Mouse (Mus musculus) embryonic facial prominence, embryonic 11.5 days (tissue): Measurements from ENCODE around the gene Nup210. TPM values are rescaled to one million over a fixed set of nuclear protein-coding genes. Genes with fewer than 3 reads are reported as not detected.
"Not testable (repeated sequence)": the region's sequence is repeated elsewhere in the genome, so short reads cannot be mapped to it uniquely, and the experiment has no call there.

Experiments used
- ATAC-seq: fragments of 200-750 bp; cut with Nextera tagmentation; replicated peaks from 2 replicates; pipeline ENCODE4 v1.8.0; 2017; ENCODE audit warnings: low read depth; ENCODE audit not compliant: insufficient number of reproducible peaks, low FRiP score, low TSS enrichment
- DNase-seq: peaks from one replicate; pipeline ENCODE4 v3.0.0-alpha.2; 2015; ENCODE audit warnings: low spot score
- H3K27ac ChIP-seq: fragments of 300-500 bp; sonication (generic); replicated peaks from 2 replicates; pipeline ENCODE4 v1.5.1; 2014; ENCODE audit warnings: mild to moderate bottlenecking, low read depth, low read length, control low read depth
- H3K27me3 ChIP-seq: fragments of 300-500 bp; sonication (generic); 2 replicates; pipeline ENCODE4 v1.6.1; 2014; ENCODE audit warnings: mild to moderate bottlenecking, low read length, moderate library complexity, mixed read lengths; ENCODE audit not compliant: control insufficient read depth, insufficient read depth
- H3K36me3 ChIP-seq: fragments of 300-500 bp; sonication (generic); replicated peaks from 2 replicates; pipeline ENCODE4 v1.6.1; 2014; ENCODE audit warnings: low read depth, mild to moderate bottlenecking, low read length, moderate library complexity, mixed read lengths; ENCODE audit not compliant: control insufficient read depth, insufficient read depth
- H3K4me1 ChIP-seq: fragments of 300-500 bp; sonication (generic); 2 replicates; pipeline ENCODE4 v1.6.1; 2014; ENCODE audit warnings: low read length, mixed read lengths; ENCODE audit not compliant: control insufficient read depth, insufficient read depth
- H3K4me2 ChIP-seq: fragments of 300-500 bp; sonication (generic); 2 replicates; pipeline ENCODE4 v1.6.1; 2014; ENCODE audit warnings: low read depth, mild to moderate bottlenecking, control low read depth, low read length, moderate library complexity
- H3K4me3 ChIP-seq: fragments of 300-500 bp; sonication (generic); 2 replicates; pipeline ENCODE4 v1.5.1; 2014; ENCODE audit warnings: low read depth, low read length, control low read depth
- H3K9ac ChIP-seq: fragments of 300-500 bp; sonication (generic); replicated peaks from 2 replicates; pipeline ENCODE4 v1.6.1; 2014; ENCODE audit warnings: mild to moderate bottlenecking, control low read depth, low read length
- H3K9me3 ChIP-seq: fragments of 300-500 bp; sonication (generic); replicated peaks from 2 replicates; pipeline ENCODE4 v1.6.1; 2016; ENCODE audit warnings: mild to moderate bottlenecking, low read length, inconsistent platforms, mixed read lengths; ENCODE audit not compliant: control insufficient read depth
- WGBS: fragments of 180-500 bp; shearing (Covaris S2); extraction: QIAGEN DNeasy Blood & Tissue Kit; methylation state at CpG from one replicate; pipeline ENCODE4 v1.1.7; 2014; 5-methylcytosine and 5-hydroxymethylcytosine counted together
- polyA plus RNA-seq: library from polyadenylated mRNA; unstranded; fragments of >200 nt; fragmentation: Nextera tagmentation; extraction: Ambion mirVana; gene quantifications from 2 replicates; pipeline ENCODE4 v1.2.1, GENCODE M21; 2014

Gene Nup210
- polyA plus RNA-seq, 1 experiment from 2014 or later = 8.9 TPM

DNA sequence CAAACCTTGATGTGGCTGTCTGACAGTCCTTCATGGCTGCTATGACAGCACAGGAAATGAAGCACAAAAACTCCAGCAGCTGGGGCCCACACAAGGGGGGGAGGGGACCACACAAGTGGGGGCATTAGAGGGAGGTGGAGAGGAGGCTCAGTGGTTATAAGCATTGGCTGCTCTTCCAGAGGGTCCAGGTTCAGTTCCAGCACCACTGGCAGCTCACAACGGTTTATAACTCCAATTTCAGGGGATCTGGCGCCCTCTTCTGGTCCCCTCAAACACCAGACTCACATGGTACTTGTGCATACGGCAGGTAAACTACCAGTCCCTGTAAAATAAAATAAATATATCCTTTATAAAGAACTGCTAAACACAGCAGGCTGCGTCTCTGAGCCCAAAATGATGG lies 12.4 kb upstream of the Nup210 start:
- H3K4me3 ChIP-seq = no peak overlapping the region
- H3K4me2 ChIP-seq = no peak overlapping the region
- H3K9ac ChIP-seq = no peak overlapping the region
- no peaks in the 10 kb centered on the region for H3K27me3 ChIP-seq
- H3K9me3 ChIP-seq = no peaks in the 10 kb centered on the region
- no peak for ATAC-seq
- H3K4me1 ChIP-seq = no peaks in the 10 kb centered on the region
- 49% methylated on average over 4 of the region's 4 CpGs for WGBS
- no peak overlapping the region for H3K27ac ChIP-seq
- H3K36me3 ChIP-seq = no peaks in the 10 kb centered on the region
- DNase-seq = no peak

DNA sequence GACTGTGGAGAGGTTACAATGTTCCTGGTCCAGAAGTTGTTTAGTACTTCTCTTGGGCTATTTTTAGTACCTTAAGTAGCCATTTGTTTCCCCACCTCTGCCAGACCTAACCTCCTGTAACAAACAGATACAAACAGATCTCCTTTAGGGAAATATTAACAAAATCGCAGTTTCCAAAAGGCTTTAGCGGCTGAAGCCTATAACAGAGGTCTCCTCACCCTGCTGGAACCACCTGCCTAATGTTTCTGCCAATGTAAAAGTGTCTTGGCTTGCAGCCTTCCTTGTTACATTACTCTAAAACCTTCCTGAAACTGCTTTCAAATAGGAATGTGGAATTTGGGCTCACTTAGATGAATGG lies 8.6 kb upstream of the Nup210 start:
- H3K4me3 ChIP-seq = no peak overlapping the region
- no peak overlapping the region for H3K4me2 ChIP-seq
- H3K9me3 ChIP-seq = no peaks in the 10 kb centered on the region; the same call in 1 of the 2 replicates
- WGBS = 88% methylated on average over 2 of the region's 2 CpGs
- ATAC-seq (no peak), DNase-seq (no peak)
- no peaks in the 10 kb centered on the region for H3K4me1 ChIP-seq
- H3K27ac ChIP-seq = no peak overlapping the region
- no peak overlapping the region for H3K9ac ChIP-seq
- no peaks in the 10 kb centered on the region for H3K27me3 ChIP-seq
- H3K36me3 ChIP-seq = no peaks in the 10 kb centered on the region

DNA sequence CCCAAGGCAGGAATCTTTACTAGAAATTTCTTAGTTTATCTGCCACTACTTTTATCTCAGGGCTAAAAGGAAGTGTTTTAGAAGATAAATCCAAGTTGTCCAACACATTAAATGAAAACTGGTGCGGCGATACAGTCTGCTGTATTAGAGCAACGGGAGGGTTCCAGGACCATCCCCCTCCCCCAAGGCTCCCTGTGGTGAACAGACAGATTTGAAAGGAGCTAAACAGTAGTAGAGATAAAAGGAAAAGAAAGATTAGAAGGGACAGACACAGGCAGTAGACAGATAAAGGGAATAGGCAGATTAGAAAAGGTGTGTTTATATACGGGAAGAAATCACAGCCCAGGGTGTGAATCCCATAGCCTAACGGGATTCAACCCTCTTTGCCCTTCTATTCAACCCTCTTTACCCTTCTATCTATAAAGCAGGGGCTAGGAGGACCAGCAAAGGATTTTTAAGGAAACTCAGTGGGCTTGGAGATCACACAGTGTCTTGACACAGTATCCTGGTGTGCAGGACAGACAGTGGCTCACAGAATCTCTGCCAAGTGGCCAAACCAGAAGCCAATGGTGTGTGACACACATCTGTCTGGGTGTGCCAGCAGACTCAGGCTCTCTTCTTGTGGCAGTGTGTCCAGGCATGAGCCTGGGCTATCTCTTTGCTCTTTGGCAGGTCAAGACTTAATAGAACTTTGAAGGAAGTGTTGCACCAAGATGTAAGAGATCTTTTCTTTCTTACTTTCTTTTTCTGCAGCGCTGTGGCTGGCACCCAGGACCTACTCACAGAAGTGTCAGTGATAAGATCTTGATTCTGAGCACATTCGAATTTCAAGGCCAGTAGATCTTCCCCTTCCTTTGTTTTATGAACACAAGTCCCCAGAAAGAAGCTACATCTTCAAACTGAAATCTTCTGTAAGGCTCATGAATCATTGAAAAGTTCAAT lies 7.9 kb upstream of the Nup210 start:
- no peak overlapping the region for H3K4me3 ChIP-seq

DNA sequence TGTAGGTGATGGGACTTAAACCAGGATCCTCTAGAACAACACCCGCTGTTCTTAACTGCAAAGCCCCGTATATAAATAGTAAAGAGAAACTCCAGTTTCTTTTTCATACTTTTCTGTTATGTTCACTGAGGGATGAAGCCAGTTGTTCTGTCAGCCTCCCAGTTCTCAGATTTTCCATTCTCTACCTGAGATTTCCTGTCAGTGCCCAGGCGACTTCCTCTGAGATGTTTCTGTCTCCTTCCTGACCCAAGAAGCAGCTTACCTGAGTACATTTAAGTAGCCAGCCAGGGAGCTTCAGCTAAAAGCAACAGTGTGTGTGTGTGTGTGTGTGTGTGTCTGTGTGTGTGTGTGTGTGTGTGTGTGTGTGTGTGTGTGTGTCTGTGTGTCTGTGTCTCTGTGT lies 6.8 kb upstream of the Nup210 start:
- Histone ChIP-seq H3K4me3 (no peak overlapping the region), H3K36me3 (no peaks in the 10 kb centered on the region), H3K4me1 (no peaks in the 10 kb centered on the region), H3K27me3 (no peaks in the 10 kb centered on the region), H3K9ac (no peak overlapping the region), H3K9me3 (no peaks in the 10 kb centered on the region; the same call in 1 of the 2 replicates), H3K4me2 (no peak overlapping the region), H3K27ac (no peak overlapping the region)
- WGBS = 79% methylated on average over 3 of the region's 3 CpGs
- no peak for DNase-seq
- ATAC-seq = no peak

More for the DNA sequence above, 7.9 kb upstream of the Nup210 start:
- no peak for DNase-seq
- Histone ChIP-seq H3K9me3 (no peaks in the 10 kb centered on the region; the same call in 1 of the 2 replicates), H3K27ac (no peak overlapping the region), H3K36me3 (no peaks in the 10 kb centered on the region), H3K9ac (no peak overlapping the region), H3K4me1 (no peaks in the 10 kb centered on the region), H3K27me3 (no peaks in the 10 kb centered on the region), H3K4me2 (no peak overlapping the region)
- WGBS = 47% methylated on average over 7 of the region's 7 CpGs
- no peak for ATAC-seq

DNA sequence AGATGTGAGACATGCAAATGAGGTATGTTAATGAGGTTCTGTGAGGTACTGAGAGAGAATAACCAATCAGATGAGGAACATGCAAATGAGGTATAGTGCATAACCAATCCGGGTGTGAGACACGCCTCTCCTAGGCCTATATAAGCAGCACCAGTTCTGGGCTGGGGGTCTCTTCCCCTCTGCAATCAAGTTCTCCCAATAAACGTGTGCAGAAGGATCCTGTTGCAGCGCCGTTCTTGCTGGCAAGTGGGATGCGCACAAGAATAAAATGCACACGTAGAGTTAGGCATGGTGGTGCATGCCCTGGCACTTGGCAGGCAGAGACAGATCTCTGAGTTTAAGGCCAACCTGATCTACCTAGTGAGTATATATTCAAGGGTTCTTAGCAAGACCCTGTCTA lies 4.5 kb upstream of the Nup210 start:
- DNase-seq, ATAC-seq, H3K4me3 ChIP-seq, H3K27ac ChIP-seq, H3K4me1 ChIP-seq, H3K9me3 ChIP-seq, H3K27me3 ChIP-seq, H3K36me3 ChIP-seq, H3K4me2 ChIP-seq, H3K9ac ChIP-seq: not testable (repeated sequence)
- WGBS = 92% methylated on average over 7 of the region's 7 CpGs

DNA sequence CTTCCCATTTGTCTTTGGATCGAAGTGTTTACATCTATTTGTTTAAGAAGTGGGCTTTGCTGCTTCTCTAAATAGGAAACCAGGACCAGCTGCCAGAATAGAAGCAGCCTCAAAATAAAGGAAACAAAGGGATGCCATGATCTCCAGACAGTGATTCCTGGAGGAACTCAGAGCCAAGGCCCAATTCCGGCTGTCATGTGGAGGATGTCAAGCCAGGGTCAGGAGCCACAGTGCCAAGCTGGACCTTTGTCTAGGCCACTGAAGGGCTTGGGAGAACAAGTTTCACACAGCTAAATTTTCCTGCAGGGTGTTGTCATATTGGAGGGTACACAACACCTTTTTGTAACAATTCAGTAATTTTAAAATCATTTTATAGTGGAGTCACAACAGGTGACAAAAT lies 3.6 kb upstream of the Nup210 start:
- WGBS = 88% methylated on average over 2 of the region's 2 CpGs

DNA sequence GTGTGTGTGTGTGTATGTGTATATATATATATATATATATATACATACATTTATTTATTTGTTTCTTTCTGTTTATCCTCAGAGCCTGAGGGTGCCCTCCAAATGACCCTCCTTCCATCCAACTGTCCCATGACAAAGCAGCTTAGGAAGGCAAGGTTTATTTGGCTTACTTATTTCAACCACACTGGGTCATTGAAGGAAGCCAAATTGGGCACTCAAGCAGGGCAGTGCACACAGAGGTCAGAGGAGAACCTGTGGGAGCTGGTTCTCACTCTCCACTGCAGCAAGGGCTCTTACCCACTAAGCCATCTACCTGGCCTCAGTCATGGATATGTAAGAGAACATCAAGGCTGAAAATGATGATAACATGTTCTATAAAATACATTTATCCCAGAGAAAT lies 1.9 kb upstream of the Nup210 start:
- Histone ChIP-seq H3K9ac (no peak overlapping the region), H3K4me2 (no peak overlapping the region), H3K4me1 (no peaks in the 10 kb centered on the region; the same call in 1 of the 2 replicates), H3K36me3 (no peaks in the 10 kb centered on the region), H3K27ac (no peak overlapping the region), H3K9me3 (no peaks in the 10 kb centered on the region; the same call in 1 of the 2 replicates), H3K4me3 (no peak overlapping the region), H3K27me3 (peaks cover 3% of the 10 kb centered on the region)
- no peak for ATAC-seq
- no peak for DNase-seq

More for the DNA sequence above, 3.6 kb upstream of the Nup210 start:
- ATAC-seq (no peak), DNase-seq (no peak)
- no peaks in the 10 kb centered on the region; the same call in 1 of the 2 replicates for H3K4me1 ChIP-seq
- H3K27me3 ChIP-seq = peaks cover 3% of the 10 kb centered on the region
- H3K4me2 ChIP-seq = no peak overlapping the region
- no peak overlapping the region for H3K4me3 ChIP-seq
- no peak overlapping the region for H3K27ac ChIP-seq
- H3K9ac ChIP-seq = no peak overlapping the region
- H3K9me3 ChIP-seq = no peaks in the 10 kb centered on the region; the same call in 1 of the 2 replicates
- no peaks in the 10 kb centered on the region for H3K36me3 ChIP-seq

DNA sequence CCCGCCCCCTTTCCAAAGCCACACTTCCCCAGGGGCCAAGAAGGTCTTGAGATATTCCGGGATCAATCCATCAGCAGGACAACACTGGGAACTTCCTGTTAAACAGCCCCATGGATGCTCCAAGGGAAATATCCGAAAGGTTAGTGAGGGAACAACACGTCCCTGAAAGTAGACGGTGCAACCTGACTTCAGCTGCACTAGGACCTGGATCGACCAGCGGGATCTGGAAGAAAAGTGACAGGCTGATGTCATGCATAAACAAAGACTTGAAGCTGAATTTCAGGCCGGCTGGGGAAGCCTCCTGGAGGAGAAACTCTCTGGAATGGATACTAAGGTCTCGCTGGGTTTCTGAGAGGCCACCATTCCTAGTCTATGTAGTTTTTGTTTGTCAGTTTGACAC lies 520 bp upstream of the Nup210 start:
- DNase-seq (peak; percentile 55), ATAC-seq (0 out of 2 replicates have a peak, but pooled peaks have one; percentile 32)
- H3K9me3 ChIP-seq = no peaks in the 10 kb centered on the region; the same call in 1 of the 2 replicates
- WGBS = 2% methylated on average over 9 of the region's 9 CpGs
- H3K4me3 ChIP-seq = peak overlapping the region; percentile 65
- peak overlapping the region; percentile 97 for H3K4me2 ChIP-seq
- H3K36me3 ChIP-seq = no peaks in the 10 kb centered on the region
- H3K27me3 ChIP-seq = peaks cover 3% of the 10 kb centered on the region
- H3K9ac ChIP-seq = peak overlapping the region; percentile 13; the same call in 1 of the 2 replicates
- H3K27ac ChIP-seq = no peak overlapping the region
- H3K4me1 ChIP-seq = no peaks in the 10 kb centered on the region; the same call in 1 of the 2 replicates
